Mouse (Mus musculus) heart, postnatal 10 days (tissue): ENCODE results near the gene Inka2. TPM values are rescaled to one million over a fixed set of nuclear protein-coding genes. Genes with fewer than 3 reads are reported as not detected.

Experiments
- DNase-seq, 2 experiments: peaks; one replicate each; pipeline ENCODE4 v3.0.0; 2021
- intact Hi-C: fragments of 180-260 bp; cut with DNase I; formaldehyde crosslinking; loops from one replicate; pipeline ENCODE4 v1.15.1; 2025
- total RNA-seq, 2 experiments: library from RNA; stranded (reverse); gene quantifications; 2 replicates each; pipeline ENCODE4 v1.2.3; 2021

Inka2 gene
- total RNA-seq, 2 experiments from 2014 or later, result 27.1 to 34.8 TPM

DNA sequence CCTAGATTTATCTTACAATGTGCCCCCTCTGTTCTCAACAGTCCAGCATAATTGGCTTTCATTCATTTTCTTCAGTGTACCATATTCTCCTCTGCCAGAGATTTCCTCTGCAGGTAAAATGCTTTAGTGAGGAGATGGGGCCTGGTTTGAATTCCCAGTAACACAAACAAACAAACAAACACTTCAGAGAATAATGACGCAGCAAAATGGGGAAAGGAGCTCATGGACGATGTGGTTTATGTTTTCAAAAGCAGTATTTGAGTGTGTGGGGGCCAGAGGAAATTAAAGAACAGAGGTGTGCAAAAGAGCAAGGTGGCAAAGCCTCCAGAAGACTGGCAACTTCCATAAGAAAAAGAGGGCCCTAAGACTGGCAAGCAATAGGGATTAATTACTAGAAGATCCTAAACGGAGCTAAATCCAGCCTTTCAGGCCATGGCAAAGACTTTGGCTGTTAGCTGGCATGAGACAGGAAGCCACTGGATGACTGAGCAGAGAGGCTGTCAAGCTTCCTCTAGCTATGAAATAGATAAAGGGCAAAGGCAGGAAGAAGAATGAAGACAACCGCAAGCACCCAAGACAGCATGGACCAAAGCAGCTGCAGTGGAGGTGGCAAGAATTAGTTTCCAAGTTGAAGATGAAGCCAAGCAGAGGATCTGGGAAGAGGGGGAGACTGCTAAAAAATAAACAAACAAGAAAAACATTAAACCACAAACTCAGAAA, 58.9 kb downstream of the Inka2 start:
- DNase-seq, result no peak

DNA sequence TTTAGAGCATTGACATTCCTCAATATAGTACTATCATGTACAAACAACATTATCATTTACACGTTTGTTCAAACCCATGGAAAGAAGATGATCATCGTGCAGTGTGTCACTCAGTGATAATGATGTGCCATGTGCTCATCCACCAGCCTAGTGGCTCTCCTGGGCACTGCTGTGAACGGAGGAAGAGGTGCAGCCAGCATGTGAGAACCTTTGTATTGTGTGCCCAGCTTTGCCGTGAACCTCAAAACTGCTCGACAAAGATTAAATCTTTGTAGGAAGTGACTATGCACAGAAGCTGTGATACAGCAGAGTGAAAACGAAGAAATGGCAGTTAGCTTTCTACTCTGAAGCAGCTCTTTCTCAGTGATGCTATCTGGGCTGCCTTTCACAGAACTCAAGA, 64.1 kb downstream of the Inka2 start:
- intact Hi-C loops, result no loop called here

More for the DNA sequence above, 58.9 kb downstream of the Inka2 start:
- intact Hi-C loops, result no loop called here

DNA sequence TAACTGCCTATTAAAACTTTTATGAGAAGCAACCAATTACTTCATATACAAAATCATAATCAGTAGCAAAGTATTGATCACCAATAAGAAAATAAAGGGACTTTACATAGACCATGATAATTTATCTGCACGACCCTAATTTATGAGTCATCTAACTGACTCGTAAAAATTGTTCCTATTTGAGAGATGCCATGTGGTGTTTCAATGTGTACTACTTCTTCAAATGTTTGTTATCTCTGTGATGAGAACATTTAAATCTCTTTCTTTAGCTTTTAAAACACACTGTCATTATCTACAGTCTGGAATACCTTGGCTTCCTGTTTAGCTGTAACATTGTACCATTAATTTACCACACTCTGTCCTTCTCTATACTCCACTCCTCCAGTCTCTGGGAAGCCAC, 65.0 kb downstream of the Inka2 start:
- DNase-seq, result no peak
- intact Hi-C loops, result no loop called here

More for the DNA sequence above, 64.1 kb downstream of the Inka2 start:
- DNase-seq, result no peak

Other genes starting within 250 kb of the Inka2 start
- 10 to 100 TPM; 13.0 to 13.3 TPM for gene Ddx20, start 17.0 kb upstream of the Inka2 start, total RNA-seq
- gene Rap1a, start 96.7 kb downstream of the Inka2 start, total RNA-seq, result 100 to 1,000 TPM; 127 to 130 TPM
- gene Adora3, start 166.3 kb downstream of the Inka2 start, total RNA-seq, result under 1 TPM in 1 of 2 experiments, not detected in 1; 0.26 TPM
- gene Tmigd3, start 166.3 kb downstream of the Inka2 start, total RNA-seq, result not detected
- gene I830077J02Rik, start 228.1 kb downstream of the Inka2 start, total RNA-seq, result 1 to 10 TPM in 1 of 2 experiments, under 1 TPM in 1; 0.69 to 1.3 TPM